Mouse (Mus musculus) 416B (cell line): Measurements from ENCODE around the gene Ssxb8.
"Not testable (repeated sequence)": the region's sequence is repeated elsewhere in the genome, so short reads cannot be mapped to it uniquely, and the experiment has no call there.

ENCODE experiments used
- DNase-seq: peaks from one replicate; pipeline ENCODE4 v3.0.0; 2011; ENCODE audit warnings: low read depth

Ssxb8 gene

DNA sequence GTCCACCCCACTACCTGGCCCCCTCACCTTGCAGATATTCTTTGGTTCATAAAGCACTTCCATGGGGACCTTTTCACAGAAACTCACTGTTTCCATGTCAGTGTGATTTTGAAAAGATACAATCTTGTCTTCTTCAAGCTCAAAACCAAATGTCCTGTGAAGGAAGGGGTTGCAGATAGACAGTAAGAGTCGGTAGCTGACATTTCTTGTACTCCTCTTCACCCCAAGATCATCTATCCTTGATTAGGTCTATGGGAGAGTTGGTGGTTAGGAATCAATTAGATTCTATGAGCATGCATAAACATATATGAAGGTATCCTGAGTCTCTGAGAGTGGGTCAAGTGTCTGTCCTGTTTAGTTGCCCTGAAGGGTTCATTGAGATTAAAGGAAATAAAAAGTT lies at the start of gene Ssxb8:
Gene Ssxb8 (minus strand): TSS at position 101 of the 400 bp plus-strand sequence.
- not testable (repeated sequence) for DNase-seq

DNA sequence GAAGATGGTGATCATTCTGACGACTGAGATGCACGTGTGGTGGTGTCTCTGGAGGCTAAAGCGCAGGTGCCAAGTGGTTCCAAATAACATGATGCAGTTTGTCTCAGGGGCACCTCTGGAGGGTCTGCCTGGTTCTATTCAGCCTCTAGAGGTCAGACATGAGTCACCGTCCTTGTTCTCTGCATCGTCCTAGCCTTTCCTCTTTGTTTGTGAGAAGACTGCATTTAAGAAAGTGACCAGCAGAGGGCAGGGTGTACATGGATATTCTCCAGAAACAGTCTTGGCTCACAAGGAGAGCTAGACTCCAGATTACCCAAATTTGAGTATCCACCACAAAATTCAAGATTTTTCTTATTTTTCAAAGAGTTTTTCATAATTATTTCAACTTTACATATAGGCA lies 42.3 kb upstream of the Ssxb8 start:
- peak; percentile 66 for DNase-seq

DNA sequence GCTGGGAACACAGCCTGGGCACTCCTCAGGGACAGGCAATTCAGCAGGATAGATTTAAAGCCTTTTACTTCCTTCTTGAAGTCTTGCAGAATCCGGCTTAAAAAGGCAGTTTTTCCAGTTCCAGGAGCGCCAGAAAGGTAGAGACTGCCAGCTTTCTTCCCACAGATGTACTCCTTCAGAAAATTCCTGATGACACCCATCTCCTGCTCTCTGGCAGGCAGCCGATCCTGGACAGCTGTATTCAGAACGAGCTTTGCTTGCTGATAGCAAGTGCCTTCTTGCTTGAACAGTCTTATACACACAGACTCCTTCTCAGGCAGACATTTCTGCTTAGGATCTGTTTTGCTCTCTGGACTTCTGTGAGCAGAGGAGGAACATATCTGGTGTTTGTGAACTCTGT lies 27.6 kb downstream of the Ssxb8 start:
- DNase-seq = no peak
